Mouse (Mus musculus) brain, embryonic 18.5 days (tissue): ENCODE data around the gene 9930111J21Rik2.
"Not testable (repeated sequence)": the region's sequence is repeated elsewhere in the genome, so short reads cannot be mapped to it uniquely, and the experiment has no call there.

Experiments
- DNase-seq: peaks from one replicate; pipeline ENCODE4 v3.0.0-alpha.2; 2012; ENCODE audit warnings: low read depth, low spot score

9930111J21Rik2 gene

DNA sequence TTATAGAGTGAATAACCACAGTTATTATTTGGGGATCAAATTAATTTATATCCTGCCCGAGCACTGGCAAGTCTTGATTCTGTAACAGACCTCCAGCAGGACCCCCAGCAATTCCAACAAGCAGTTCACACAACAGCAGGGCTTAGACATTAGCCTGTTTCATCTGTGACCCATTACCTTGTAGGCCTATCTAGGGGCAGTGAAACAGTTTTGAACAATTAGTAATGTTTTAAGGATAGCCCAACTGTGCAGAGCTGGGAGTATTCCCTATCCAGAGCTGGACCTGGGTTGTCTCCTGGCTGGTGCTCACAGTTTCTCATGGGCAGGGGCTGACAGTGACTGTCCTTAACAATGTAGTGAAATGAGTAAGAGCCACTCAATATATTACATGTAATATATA lies 26.0 kb upstream of the 9930111J21Rik2 start:
- DNase-seq = no peak

DNA sequence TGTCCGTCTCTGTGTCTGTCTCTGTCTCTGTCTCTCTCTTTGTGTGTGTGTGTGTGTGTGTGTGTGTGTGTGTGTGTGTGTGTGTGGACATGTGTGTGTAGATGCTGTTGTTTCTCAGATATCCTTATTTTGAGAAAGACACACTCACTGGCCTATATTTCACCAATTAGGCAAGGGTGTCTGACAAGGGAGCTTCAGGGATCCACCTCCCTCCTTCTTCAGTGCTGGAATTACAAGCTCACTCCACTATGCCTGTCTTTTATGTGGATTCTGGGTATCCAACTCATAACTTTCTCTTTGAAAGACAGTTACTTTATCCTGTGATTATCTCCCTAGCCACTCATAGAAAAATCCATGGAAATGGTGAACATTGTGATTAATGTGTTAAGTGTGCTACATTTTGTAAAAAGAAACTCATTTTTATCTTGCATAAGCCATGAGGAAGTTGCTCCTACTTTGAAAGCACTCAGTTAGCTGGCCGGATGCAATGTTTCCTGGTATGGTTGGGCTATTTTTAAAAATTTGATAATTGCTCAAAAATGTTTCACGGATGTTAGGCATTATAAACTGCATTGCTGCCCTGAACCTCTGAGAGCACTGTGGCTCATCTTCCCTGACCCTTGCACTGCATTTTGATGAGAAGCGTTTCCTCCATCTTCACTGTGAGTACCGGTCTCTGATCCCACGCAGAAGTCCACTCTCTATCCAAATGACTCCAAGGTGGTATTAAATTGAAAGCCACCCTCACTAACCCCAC lies 25.1 kb upstream of the 9930111J21Rik2 start, which contains the start of gene Ifi47:
Gene Ifi47 (plus strand): TSS at position 587 of the 757 bp plus-strand sequence.
- DNase-seq = not testable (repeated sequence)

DNA sequence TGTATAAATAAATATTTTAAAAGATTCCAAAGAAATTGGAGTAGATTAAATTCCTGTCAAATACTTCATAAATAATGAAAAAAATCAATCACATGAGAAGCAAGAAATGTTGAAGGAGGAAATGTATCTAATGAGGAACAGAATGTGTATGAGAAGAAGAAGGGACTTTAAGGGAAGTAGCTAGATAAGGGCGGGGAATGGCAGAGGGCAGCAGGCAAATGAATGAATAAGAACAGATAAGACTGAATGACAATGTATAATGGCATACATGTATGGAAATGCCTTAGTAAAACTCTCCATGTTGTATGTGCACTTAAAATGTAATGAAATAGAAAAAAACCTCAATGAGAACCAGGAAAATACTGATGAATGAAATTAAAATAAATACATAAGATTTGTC lies 17.3 kb upstream of the 9930111J21Rik2 start:
- no peak for DNase-seq

DNA sequence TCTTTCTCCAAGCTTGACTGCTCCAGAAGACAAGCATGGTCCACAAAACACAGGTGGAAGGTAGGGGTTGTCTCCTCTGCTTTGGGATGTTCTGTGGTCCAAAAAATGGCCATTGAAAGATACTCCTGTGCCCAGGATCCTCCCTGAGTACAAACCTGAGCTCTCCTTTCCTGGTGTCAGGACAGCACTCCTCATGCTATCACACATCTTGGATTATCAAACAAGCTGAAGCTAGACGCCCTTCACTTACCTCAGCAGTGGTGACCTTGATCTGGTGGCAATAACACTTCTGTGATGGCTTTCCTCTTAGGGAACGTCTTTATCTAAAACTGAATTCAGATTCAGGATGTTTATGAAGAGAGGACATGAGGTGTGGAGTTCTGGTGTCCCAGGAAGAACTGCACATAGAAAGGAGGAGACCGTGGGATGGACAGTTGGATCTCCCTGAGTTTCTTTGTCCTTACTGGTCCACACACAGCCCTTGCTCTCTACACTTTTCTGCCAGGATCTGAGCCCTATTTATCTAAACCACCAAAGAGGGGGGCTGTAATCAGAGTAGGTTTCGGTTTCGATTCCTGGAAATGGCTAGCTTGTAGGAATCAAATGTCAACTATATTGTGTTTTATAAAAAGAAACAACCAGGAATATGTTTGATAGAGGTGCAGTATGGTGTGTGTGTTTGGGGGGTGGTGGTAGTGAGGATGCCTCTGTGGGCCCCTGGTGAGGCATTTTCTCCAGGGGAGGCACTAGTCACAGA lies 12.8 kb upstream of the 9930111J21Rik2 start, which contains the start of gene Tgtp2:
Gene Tgtp2 (minus strand): TSS at position 494 of the 757 bp plus-strand sequence.
- not testable (repeated sequence) for DNase-seq

DNA sequence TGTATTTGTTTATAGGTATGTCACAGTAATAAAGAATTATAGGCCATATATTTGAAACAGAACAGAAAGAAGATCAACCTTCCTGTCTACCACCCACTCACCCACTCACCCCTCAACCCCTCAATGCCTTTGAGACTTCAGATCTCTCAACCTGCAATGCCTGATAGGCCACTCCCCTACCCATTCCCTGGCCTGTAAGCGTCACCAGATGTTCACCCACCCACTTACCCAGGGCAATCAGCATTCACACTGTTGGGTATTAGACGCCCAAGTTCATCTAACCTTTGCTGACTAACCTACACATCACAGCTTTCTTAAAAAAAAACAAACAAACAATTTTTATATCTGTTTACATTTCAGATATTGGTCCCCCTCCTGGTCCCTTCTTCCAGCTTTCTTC lies 10.8 kb upstream of the 9930111J21Rik2 start:
- DNase-seq = not testable (repeated sequence)

DNA sequence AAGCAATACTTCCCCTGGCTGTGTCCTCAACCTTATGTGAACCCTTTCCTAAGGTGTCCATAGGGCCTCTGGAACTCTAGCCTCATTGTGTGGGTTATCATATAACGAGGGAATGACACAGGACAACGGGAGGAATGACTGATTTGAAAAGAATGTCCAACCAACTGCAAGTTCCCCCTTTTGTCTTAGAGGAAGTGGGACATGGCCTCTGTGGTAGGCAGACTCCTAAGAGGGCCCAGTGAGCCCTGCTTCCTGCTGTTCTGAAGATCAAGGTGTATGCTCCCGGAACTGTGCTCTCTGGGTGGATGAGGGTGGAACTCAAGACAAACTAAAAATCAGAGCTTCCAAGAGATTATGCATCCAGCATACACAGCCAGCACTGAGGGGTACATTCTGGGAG lies 9.0 kb upstream of the 9930111J21Rik2 start:
- DNase-seq = not testable (repeated sequence)

DNA sequence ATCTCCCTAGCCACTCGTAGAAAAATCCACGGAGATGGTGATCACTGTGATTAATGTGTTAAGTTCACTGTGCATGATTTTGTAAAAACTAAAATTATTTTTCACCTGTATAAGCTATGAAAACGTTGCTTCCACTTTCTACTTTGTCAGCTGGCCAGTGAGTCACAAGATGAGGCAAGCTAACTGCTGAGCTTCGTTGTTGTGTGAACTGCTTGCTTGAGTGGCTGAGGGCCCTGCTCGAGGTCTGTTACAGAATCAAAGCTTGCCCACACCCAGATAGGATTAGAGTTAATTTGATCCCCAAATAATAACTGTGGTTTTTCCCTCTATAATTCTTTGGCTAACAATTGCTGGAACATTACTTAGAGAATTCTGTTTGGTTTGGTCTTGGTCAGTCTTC lies 852 bp upstream of the 9930111J21Rik2 start:
- DNase-seq = not testable (repeated sequence)

DNA sequence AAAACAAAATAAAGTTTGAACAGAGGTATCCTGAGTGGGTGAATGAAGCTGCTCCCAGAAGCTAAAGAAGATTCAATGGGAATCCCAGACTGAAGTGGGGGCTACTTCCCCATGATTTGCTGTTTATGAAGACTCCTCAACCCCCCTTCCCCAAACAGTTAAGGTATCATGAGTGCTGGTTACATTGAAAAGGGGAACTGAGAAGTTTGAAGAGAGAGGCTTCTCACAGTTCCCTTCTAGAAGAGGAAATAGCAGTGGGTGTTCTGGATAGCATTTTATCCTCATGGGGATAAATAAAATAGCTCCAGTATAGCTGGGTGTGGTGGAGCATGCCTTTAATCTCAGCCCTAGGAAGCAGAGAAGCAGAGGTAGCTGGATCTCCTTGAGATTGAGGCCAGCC lies 978 bp downstream of the 9930111J21Rik2 start:
- DNase-seq = not testable (repeated sequence)

DNA sequence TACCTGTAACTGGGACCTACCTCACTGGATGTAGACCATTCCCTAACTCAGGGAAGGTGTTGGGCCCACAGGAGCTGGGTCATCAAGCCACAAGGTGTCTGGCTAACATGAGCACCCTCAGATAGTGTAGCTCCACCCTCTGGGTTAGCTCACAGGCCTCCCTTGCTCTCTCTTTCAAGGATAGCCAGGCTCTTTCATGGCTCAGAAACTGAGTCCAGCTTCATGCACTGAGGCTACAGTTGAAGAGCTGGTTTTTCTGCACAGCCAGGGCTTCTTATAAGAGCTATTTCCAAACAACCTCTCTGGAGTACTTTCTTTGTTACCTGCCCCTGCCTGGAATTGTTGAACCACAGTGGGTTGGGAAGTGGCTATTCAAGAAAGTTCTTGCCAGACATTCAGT lies 39.0 kb downstream of the 9930111J21Rik2 start:
- not testable (repeated sequence) for DNase-seq

DNA sequence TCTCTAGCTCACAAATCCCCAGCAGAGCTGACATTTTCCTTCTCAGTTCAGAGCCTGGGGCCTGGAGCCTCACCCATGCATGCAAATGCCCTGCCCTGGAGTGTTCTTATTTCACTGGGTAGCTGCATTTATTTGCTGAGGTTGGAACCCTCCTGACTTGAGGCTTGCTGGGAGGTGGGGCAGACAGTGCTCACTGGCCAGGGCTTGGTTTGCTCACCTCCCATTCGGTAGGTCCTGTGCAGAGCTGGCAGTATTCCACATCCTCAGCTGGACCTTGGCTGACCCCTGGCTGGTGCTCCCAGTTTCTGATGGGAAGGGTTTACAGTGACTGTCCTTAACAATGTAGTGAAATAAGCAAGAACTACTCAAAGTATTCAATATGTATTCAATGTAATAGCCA lies 44.3 kb downstream of the 9930111J21Rik2 start:
- DNase-seq = not testable (repeated sequence)

DNA sequence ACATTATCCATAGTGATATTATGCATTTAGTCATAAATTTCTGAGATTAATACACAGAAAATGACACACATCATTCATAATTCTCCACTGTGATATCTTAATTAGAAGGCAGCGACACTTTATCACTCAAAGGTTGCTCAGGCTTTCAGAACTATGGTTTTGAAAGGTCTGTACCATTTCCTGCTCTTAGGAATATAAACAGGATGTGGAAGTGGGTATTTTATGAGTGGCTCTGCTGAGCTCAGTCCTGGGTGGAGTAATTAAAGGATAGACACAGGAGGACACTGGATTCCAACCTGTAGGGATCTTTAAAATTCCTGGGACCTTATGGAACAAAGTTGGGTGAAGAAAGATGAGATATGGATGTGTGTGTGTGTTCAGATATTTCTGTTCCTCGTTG lies 44.7 kb downstream of the 9930111J21Rik2 start:
- not testable (repeated sequence) for DNase-seq

DNA sequence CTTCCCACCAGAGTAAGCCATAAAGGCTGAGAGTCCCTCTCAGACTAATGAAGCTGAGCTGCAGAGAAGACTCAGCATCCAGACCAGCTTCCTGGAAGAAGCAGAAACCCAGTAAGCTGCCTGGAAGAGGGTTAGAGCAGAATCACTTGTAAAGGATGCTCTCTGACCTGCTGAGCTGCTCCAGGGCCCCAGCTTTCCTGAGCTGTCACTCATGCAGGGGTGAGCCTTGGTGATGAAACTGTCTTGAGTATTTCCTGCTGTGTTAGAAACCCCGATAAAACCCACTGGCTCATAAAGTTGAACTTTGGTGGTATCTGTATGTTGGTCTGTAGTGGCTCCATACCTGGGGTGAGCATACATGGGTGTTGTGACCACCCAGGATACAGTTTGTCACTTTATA lies 50.6 kb downstream of the 9930111J21Rik2 start:
- not testable (repeated sequence) for DNase-seq

DNA sequence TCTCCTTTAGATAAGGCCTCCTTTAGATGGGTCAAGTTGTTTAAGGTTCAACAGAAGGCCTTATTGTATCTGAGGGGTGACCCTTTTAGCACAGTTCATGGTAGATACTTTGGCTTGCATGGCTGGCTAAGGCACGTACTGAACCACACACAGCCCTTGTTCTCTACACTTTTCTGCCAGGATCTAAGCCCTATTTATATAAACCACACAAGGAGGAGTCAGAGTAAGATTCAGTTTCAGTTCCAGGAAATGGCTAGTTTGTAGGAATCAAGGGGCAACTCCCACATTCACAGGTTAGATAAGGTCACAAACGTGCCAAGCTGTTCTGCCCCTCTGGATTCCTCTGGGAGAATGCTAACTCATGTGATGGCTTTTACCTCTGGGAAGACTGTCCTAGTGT lies 57.0 kb downstream of the 9930111J21Rik2 start, which contains the start of gene Tgtp1:
Gene Tgtp1 (minus strand): TSS at position 155 of the 400 bp plus-strand sequence.
- not testable (repeated sequence) for DNase-seq

DNA sequence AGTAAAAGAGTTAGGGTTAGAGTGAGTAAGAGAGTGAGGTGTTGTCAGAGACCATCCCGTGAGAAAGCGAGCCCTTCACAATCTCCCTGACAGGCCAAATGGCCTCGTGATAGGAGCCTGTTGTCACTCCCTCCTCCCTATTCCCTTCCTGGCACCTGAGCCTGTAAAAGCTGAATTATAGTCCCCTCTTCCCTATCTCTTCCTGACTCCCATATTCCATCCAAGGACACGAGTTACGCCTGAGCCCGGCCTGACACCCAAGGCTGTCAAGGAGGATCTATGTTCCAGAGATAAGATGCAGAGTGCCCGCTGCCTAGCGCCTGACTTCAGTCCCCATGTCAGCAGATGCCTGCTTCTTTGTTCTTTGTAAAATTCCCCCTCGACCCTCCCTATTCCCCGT lies 57.7 kb downstream of the 9930111J21Rik2 start:
- not testable (repeated sequence) for DNase-seq

DNA sequence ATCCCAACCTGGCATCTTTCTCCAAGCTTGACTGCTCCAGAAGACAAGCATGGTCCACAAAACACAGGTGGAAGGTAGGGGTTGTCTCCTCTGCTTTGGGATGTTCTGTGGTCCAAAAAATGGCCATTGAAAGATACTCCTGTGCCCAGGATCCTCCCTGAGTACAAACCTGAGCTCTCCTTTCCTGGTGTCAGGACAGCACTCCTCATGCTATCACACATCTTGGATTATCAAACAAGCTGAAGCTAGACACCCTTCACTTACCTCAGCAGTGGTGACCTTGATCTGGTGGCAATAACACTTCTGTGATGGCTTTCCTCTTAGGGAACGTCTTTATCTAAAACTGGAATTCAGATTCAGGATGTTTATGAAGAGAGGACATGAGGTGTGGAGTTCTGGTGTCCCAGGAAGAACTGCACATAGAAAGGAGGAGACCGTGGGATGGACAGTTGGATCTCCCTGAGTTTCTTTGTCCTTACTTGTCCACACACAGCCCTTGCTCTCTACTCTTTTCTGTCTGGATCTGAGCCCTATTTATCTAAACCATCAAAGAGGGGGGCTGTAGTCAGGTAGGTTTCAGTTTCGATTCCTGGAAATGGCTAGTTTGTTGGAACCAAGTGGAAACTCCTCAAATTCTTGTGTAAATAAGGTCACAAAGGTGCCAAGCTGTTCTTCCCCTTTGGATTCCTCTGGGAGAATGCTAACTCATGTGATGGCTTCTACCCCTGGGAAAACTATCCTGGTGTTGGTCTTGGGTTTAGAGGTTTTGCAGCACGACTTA lies 59.1 kb downstream of the 9930111J21Rik2 start, which contains the start of gene Gm12185:
Gene Gm12185 (minus strand): TSS at position 487 of the 781 bp plus-strand sequence.
- DNase-seq = not testable (repeated sequence)

DNA sequence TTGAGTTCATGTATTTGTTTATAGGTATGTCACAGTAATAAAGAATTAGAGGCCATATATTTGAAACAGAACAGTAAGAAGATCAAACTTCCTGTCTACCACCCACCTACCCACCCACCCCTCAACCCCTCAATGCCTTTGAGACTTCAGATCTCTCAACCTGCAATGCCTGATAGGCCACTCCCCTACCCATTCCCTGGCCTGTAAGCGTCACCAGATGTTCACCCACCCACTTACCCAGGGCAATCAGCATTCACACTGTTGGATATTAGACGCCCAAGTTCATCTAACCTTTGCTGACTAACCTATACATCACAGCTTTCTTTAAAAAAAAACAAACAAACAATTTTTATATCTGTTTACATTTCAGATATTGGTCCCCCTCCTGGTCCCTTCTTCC lies 61.1 kb downstream of the 9930111J21Rik2 start:
- DNase-seq = not testable (repeated sequence)

DNA sequence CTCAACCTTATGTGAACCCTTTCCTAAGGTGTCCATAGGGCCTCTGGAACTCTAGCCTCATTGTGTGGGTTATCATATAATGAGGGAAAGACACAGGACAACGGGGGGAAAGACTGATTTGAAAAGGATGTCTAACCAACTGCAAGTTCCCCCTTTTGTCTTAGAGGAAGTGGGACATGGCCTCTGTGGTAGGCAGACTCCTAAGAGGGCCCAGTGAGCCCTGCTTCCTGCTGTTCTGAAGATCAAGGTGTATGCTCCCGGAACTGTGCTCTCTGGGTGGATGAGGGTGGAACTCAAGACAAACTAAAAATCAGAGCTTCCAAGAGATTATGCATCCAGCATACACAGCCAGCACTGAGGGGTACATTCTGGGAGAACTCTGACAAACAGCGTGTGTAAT lies 62.8 kb downstream of the 9930111J21Rik2 start:
- not testable (repeated sequence) for DNase-seq

DNA sequence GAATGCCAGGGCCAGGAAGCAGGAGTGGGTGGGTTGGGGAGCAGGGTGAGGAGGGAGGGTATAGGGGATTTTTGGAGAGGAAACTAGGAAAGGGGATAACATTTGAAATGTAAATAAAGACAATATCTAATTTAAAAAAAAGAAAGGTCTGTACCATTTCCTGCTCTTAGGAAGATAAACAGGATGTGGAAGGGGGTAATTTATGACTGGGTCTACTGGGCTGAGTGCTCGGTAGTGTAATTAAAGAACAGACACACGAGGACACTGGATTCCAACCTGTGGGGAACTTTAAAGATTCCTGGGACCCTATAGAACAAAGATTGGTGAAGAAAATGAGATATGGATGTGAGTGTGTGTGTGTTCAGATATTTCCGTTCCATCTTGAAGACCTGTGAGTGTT lies 68.2 kb downstream of the 9930111J21Rik2 start:
- DNase-seq = not testable (repeated sequence)

DNA sequence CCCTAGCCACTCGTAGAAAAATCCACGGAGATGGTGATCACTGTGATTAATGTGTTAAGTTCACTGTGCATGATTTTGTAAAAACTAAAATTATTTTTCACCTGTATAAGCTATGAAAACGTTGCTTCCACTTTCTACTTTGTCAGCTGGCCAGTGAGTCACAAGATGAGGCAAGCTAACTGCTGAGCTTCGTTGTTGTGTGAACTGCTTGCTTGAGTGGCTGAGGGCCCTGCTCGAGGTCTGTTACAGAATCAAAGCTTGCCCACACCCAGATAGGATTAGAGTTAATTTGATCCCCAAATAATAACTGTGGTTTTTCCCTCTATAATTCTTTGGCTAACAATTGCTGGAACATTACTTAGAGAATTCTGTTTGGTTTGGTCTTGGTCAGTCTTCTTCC lies 71.0 kb downstream of the 9930111J21Rik2 start:
- not testable (repeated sequence) for DNase-seq

DNA sequence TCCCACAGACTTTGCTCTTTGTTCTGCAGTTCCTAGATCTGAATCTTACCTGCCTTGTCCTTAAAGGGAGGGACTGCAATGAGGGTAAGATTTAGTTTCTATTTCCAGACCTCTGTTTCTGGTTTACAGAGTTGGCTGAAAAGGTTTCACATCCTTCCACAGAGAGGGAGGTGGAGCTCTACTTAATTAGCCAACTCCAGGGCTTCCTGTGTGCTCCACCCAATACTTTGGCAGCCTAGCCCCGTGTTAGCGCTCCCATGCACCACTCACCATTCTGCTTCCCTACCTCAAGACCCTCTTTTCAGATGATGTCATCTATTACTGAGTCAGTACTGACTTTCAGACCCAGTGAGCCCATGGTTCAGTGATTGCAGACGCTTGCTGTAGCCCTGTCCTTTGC lies 71.8 kb downstream of the 9930111J21Rik2 start, which contains the start of gene 9930111J21Rik1:
Gene 9930111J21Rik1 (minus strand): TSS at position 148 of the 400 bp plus-strand sequence.
- not testable (repeated sequence) for DNase-seq

DNA sequence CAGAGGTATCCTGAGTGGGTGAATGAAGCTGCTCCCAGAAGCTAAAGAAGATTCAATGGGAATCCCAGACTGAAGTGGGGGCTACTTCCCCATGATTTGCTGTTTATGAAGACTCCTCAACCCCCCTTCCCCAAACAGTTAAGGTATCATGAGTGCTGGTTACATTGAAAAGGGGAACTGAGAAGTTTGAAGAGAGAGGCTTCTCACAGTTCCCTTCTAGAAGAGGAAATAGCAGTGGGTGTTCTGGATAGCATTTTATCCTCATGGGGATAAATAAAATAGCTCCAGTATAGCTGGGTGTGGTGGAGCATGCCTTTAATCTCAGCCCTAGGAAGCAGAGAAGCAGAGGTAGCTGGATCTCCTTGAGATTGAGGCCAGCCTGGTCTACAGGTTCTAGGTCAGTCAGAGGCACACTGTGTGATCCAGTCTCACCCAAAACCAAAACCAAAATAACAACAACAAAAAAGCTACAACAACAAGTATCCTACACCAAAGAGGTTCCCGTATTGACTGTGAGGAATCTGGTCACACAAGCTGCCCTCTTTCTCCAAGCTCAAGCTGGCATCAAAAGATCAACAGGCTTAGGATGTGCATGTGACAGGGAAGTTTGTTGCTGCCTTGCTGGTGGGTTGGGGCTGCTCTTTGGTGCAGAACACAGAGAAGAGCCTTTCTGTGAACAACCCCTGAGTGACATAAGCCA lies 72.7 kb downstream of the 9930111J21Rik2 start, which contains the start of gene Olfr56:
Gene Olfr56 (plus strand): TSS at position 650 of the 700 bp plus-strand sequence.
- DNase-seq = not testable (repeated sequence)
